Mouse (Mus musculus) midbrain, embryonic 13.5 days (tissue): ENCODE results near the gene Dlgap4. TPM values are rescaled to one million over a fixed set of nuclear protein-coding genes. Genes with fewer than 3 reads are reported as not detected.

Source experiments
- ATAC-seq: fragments of 200-750 bp; cut with Nextera tagmentation; 2 replicates; pipeline ENCODE4 v1.8.0; 2017; ENCODE audit warnings: mild to moderate bottlenecking, moderate TSS enrichment, moderate library complexity
- H3K27ac ChIP-seq: fragments of 300-500 bp; sonication (generic); 2 replicates; pipeline ENCODE4 v1.5.1; 2015; ENCODE audit warnings: inconsistent platforms, mild to moderate bottlenecking, moderate library complexity
- H3K27me3 ChIP-seq: fragments of 300-500 bp; sonication (generic); 2 replicates; pipeline ENCODE4 v1.6.1; 2015; ENCODE audit warnings: mild to moderate bottlenecking, inconsistent platforms
- H3K36me3 ChIP-seq: fragments of 300-500 bp; sonication (generic); 2 replicates; pipeline ENCODE4 v1.6.1; 2015; ENCODE audit warnings: mild to moderate bottlenecking, inconsistent platforms
- H3K4me1 ChIP-seq: fragments of 300-500 bp; sonication (generic); replicated peaks from 2 replicates; pipeline ENCODE4 v1.6.1; 2015; ENCODE audit warnings: inconsistent platforms
- H3K4me2 ChIP-seq: fragments of 300-500 bp; sonication (generic); replicated peaks from 2 replicates; pipeline ENCODE4 v1.6.1; 2015; ENCODE audit warnings: moderate library complexity, mild to moderate bottlenecking, inconsistent platforms
- H3K4me3 ChIP-seq: fragments of 300-500 bp; sonication (generic); replicated peaks from 2 replicates; pipeline ENCODE4 v1.5.1; 2015; ENCODE audit warnings: mild to moderate bottlenecking, inconsistent platforms
- H3K9ac ChIP-seq: fragments of 300-500 bp; sonication (generic); replicated peaks from 2 replicates; pipeline ENCODE4 v1.6.1; 2015; ENCODE audit warnings: mild to moderate bottlenecking, inconsistent platforms
- H3K9me3 ChIP-seq: fragments of 300-500 bp; sonication (generic); 2 replicates; pipeline ENCODE4 v1.6.1; 2016; ENCODE audit warnings: mild to moderate bottlenecking, inconsistent platforms
- WGBS: fragments of 180-500 bp; shearing (Covaris S2); methylation state at CpG from one replicate; pipeline ENCODE4 v1.1.7; 2015; 5-methylcytosine and 5-hydroxymethylcytosine counted together
- polyA plus RNA-seq: library from polyadenylated mRNA; unstranded; fragments of >200 nt; fragmentation: Nextera tagmentation; extraction: Ambion mirVana; gene quantifications from 2 replicates; pipeline ENCODE4 v1.2.1, GENCODE M21; 2015

Gene Dlgap4
- polyA plus RNA-seq, 1 experiment from 2014 or later, result 242 TPM

- Histone ChIP-seq H3K4me3 (no peak overlapping the region), H3K9ac (no peak overlapping the region), H3K4me2 (no peak overlapping the region), H3K36me3 (no peaks in the 10 kb centered on the region), H3K4me1 (peaks cover 23% of the 10 kb centered on the region), H3K27ac (no peak overlapping the region), H3K27me3 (peaks cover 14% of the 10 kb centered on the region), H3K9me3 (no peaks in the 10 kb centered on the region)
- ATAC-seq, result no peak
Measured at GRCm38 (mm10) chr2:156773470-156773869, 160.0 kb downstream of the Dlgap4 start.

GRCm38 (mm10) chr2:156774035-156774737 is 160.7 kb downstream of the Dlgap4 start:
- peak overlapping the region; percentile 73 for H3K4me2 ChIP-seq
- no peak for ATAC-seq
- H3K9ac ChIP-seq, result peak overlapping the region; percentile 57; the same call in 1 of the 2 replicates
- peaks cover 14% of the 10 kb centered on the region for H3K27me3 ChIP-seq
- 0 out of 2 replicates have a peak overlapping the region, but pooled peaks have one; percentile 39 for H3K4me3 ChIP-seq
- peak overlapping the region; percentile 15; the same call in 1 of the 2 replicates for H3K27ac ChIP-seq
- WGBS, result 70% methylated on average over 13 of the region's 13 CpGs
- no peaks in the 10 kb centered on the region for H3K36me3 ChIP-seq
- H3K4me1 ChIP-seq, result peaks cover 23% of the 10 kb centered on the region
- H3K9me3 ChIP-seq, result no peaks in the 10 kb centered on the region

DNA sequence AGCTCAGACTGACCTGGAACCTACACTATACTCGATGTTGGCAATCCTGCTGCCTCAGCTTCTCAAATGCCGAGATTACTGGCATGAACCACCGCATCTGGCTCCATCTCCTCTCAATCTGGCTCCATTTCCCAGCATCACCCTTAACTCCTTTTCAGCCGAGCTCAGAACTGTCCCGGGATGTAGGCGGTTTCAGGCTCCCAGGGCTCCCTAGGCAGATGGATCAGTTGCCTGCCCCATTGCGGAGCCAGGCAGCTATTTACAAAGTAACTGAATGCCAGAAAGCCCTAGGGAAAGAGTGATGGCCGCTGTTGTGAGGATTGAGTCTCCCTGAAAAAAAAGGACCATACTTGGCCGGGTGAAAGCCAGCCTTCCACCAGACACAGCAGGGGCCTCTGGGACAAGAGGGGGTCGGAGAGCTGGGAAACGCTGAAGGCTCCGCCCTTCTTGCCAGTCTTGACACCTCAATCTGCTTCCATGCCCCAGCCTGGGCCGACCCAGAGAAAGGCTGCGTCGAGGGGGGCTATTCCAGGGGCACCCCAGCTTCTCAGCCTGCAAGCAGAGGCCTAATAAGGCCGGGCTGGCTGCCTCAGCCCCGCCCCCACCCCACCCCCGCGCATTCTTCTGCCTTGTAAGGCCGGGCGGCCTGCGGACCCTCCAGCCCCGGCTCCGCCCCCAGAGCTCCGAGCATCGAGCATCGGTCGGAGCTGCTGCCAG is 161.4 kb downstream of the Dlgap4 start, which contains the start of gene Myl9:
Gene Myl9 (plus strand): TSS at position 683 of the 717 bp plus-strand sequence.
- 2% methylated on average over 28 of the region's 28 CpGs for WGBS
- peak within 1 kb of the TSS; percentile 39 for H3K4me3 ChIP-seq
- peak within 1 kb of the TSS; percentile 73 for H3K4me2 ChIP-seq
- peak; percentile 84 for ATAC-seq
- peak within 1 kb of the TSS; percentile 57 for H3K9ac ChIP-seq
- H3K27ac ChIP-seq, result peak within 1 kb of the TSS; percentile 15; the same call in 1 of the 2 replicates
- H3K36me3 ChIP-seq, result no peaks in the 10 kb centered on the region
- peaks cover 23% of the 10 kb centered on the region for H3K4me1 ChIP-seq
- no peaks in the 10 kb centered on the region for H3K9me3 ChIP-seq
- H3K27me3 ChIP-seq, result peaks cover 14% of the 10 kb centered on the region

DNA sequence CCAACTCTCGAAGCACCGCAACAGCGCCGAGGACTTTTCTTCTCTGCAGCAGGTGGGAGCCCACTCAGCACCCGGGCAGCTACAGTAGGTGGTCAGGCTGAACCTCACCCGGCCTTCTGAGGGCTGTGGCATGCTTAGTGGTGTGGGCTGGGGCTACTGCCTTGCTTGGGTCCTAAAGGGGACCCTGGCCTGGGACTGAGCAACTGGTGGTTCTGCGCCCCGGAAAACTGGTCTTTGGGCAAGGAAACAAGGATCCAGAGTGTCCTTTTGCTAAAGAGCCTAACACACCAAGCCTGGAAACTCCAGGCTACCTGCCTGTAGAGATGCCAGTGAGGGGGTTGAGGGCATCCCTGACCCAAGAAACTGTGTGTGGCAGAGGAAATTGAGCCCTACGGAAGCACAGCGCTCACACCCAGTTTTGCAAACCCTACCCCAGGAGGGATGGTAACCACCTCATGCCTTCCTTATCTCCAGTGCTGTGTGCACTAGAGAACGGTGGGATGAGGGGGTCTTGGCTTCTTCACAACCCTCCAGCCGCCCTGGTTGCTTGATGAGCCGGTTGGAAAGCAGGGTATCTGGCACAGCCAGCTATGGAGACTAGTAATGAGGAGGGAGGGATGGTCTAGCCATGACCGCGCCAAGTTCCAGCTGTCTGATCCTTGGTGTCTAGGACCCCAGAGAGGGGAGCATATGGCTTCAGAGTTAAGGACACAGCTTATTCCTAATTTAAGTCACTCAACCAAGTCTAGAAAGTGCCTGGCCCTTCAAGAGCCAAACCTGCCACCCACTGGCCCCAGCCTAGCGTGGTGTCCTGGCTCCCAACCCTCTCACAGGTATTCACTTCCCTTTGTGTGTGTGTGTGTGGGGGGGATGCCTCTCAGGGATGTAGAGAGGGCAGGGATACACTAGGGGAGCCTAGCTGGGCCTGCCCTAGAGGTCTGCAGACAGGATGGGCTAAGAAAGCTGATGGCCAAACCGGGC is 162.2 kb downstream of the Dlgap4 start:
- 34% methylated on average over 17 of the region's 17 CpGs for WGBS
- ATAC-seq, result no peak
- H3K9ac ChIP-seq, result peak overlapping the region; percentile 57
- peak overlapping the region; percentile 73 for H3K4me2 ChIP-seq
- peak overlapping the region; percentile 39 for H3K4me3 ChIP-seq
- peaks cover 14% of the 10 kb centered on the region for H3K27me3 ChIP-seq
- no peak overlapping the region for H3K27ac ChIP-seq
- H3K9me3 ChIP-seq, result no peaks in the 10 kb centered on the region
- H3K4me1 ChIP-seq, result peaks cover 27% of the 10 kb centered on the region
- H3K36me3 ChIP-seq, result no peaks in the 10 kb centered on the region

DNA sequence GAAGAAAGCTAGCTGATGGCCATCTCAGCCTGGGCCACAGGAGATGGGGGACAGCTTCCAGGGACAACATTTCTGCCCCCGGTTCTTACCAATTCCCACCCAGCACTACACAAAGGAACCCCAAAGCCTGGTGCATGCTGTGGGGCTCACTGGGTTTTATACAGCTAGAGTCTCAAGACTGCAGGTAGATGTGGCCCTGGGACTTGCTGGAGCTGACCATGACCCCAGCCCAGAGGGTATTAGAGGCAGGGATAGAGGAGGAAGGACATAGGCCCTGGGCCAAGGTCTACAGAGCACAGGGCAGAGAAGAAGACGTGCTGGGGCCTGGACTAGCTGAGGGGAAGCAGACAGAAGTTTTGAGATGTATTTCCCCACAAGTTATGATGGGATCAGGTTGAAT is 163.4 kb downstream of the Dlgap4 start:
- H3K9me3 ChIP-seq, result no peaks in the 10 kb centered on the region
- no peaks in the 10 kb centered on the region for H3K36me3 ChIP-seq
- H3K4me2 ChIP-seq, result no peak overlapping the region
- H3K4me1 ChIP-seq, result peaks cover 29% of the 10 kb centered on the region
- no peak overlapping the region for H3K27ac ChIP-seq
- H3K27me3 ChIP-seq, result peaks cover 14% of the 10 kb centered on the region
- 98% methylated on average over 2 of the region's 2 CpGs for WGBS
- no peak for ATAC-seq
- H3K9ac ChIP-seq, result no peak overlapping the region
- no peak overlapping the region for H3K4me3 ChIP-seq

- 73% methylated on average over 7 of the region's 7 CpGs for WGBS
- no peak for ATAC-seq
- Histone ChIP-seq H3K4me3 (no peak overlapping the region), H3K27me3 (peaks cover 14% of the 10 kb centered on the region), H3K9ac (no peak overlapping the region), H3K36me3 (no peaks in the 10 kb centered on the region), H3K9me3 (no peaks in the 10 kb centered on the region), H3K4me1 (peaks cover 29% of the 10 kb centered on the region), H3K27ac (no peak overlapping the region), H3K4me2 (no peak overlapping the region)
Measured at GRCm38 (mm10) chr2:156777326-156778004, 164.0 kb downstream of the Dlgap4 start.

GRCm38 (mm10) chr2:156778571-156778970 is 165.1 kb downstream of the Dlgap4 start:
- Histone ChIP-seq H3K4me2 (no peak overlapping the region), H3K36me3 (no peaks in the 10 kb centered on the region), H3K27me3 (peaks cover 14% of the 10 kb centered on the region), H3K9ac (no peak overlapping the region), H3K27ac (no peak overlapping the region), H3K9me3 (no peaks in the 10 kb centered on the region), H3K4me1 (peaks cover 29% of the 10 kb centered on the region), H3K4me3 (no peak overlapping the region)
- 92% methylated on average over 8 of the region's 8 CpGs for WGBS
- ATAC-seq, result no peak

GRCm38 (mm10) chr2:156779036-156779435 is 165.5 kb downstream of the Dlgap4 start:
- H3K4me1 ChIP-seq, result peaks cover 29% of the 10 kb centered on the region
- no peak overlapping the region for H3K9ac ChIP-seq
- 80% methylated on average over 5 of the region's 5 CpGs for WGBS
- H3K4me3 ChIP-seq, result no peak overlapping the region
- H3K36me3 ChIP-seq, result no peaks in the 10 kb centered on the region
- H3K4me2 ChIP-seq, result no peak overlapping the region
- H3K27ac ChIP-seq, result no peak overlapping the region
- H3K9me3 ChIP-seq, result no peaks in the 10 kb centered on the region
- ATAC-seq, result no peak
- H3K27me3 ChIP-seq, result peaks cover 14% of the 10 kb centered on the region

DNA sequence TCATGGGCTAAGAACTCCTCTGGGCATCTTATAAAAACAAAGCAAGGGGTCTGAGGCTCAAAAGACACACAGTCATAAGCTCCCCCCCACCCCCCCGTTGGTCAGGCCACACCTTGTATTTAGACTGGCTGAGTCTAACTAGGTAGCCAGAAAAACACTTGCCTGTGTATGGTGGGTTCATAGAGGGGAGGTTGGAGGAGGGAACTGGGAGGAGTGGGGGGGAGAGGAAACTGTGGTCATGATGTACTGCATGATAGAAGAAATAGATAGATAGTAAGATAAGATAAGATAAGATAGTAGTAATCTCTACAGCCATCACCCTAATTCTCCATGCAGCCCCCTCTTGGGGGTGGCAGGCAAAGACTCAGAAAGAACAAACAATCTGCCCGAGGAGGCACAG is 166.0 kb downstream of the Dlgap4 start:
- no peak for ATAC-seq
- Histone ChIP-seq H3K4me2 (no peak overlapping the region), H3K9ac (no peak overlapping the region), H3K27me3 (peaks cover 14% of the 10 kb centered on the region), H3K4me1 (peaks cover 24% of the 10 kb centered on the region), H3K27ac (no peak overlapping the region), H3K4me3 (no peak overlapping the region), H3K36me3 (no peaks in the 10 kb centered on the region), H3K9me3 (no peaks in the 10 kb centered on the region)
- WGBS, result 68% methylated on average over 2 of the region's 2 CpGs

DNA sequence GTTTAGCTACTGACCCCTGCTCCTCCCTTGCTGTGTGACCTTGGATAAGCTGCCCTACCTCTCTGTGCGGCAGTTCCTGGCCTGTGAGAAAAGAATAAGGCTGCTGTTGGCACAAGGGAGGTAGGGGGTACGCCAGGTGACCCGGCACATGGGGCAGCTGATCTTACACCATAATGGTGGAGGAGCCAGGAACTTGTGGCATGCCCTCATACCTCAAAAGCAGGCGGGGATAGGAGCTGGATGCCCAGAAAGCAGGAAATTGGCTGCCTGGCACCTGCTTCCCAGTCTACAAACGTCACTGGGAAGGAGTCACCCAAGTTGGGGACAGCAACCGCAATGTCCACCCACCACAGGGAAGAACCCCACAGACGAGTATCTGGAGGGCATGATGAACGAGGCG is 166.6 kb downstream of the Dlgap4 start:
- Histone ChIP-seq H3K9ac (no peak overlapping the region), H3K4me3 (no peak overlapping the region), H3K27ac (no peak overlapping the region), H3K4me2 (no peak overlapping the region), H3K9me3 (no peaks in the 10 kb centered on the region), H3K27me3 (peaks cover 14% of the 10 kb centered on the region), H3K4me1 (peaks cover 18% of the 10 kb centered on the region), H3K36me3 (no peaks in the 10 kb centered on the region)
- WGBS, result 76% methylated on average over 9 of the region's 9 CpGs
- no peak for ATAC-seq

GRCm38 (mm10) chr2:156780752-156781151 is 167.2 kb downstream of the Dlgap4 start:
- 22% methylated on average over 17 of the region's 17 CpGs for WGBS
- no peak overlapping the region for H3K4me2 ChIP-seq
- no peak overlapping the region for H3K9ac ChIP-seq
- H3K27me3 ChIP-seq, result peaks cover 10% of the 10 kb centered on the region
- no peak overlapping the region for H3K4me3 ChIP-seq
- H3K27ac ChIP-seq, result no peak overlapping the region
- H3K9me3 ChIP-seq, result no peaks in the 10 kb centered on the region
- no peak for ATAC-seq
- no peaks in the 10 kb centered on the region for H3K36me3 ChIP-seq
- peaks cover 11% of the 10 kb centered on the region for H3K4me1 ChIP-seq
